Mouse (Mus musculus) olfactory bulb, adult 2 months (tissue): ENCODE data around the gene Fam72a. TPM values are rescaled to one million over a fixed set of nuclear protein-coding genes. Genes with fewer than 3 reads are reported as not detected.

Experiments
- H3K27ac ChIP-seq: fragments of 200-500 bp; 2 replicates; pipeline ENCODE4 v1.5.1; 2012; ENCODE audit warnings: low read depth, low read length; ENCODE audit not compliant: insufficient read depth
- H3K4me1 ChIP-seq: fragments of 200-500 bp; 2 replicates; pipeline ENCODE4 v1.6.1; 2012; ENCODE audit warnings: low read length; ENCODE audit not compliant: control insufficient read depth, insufficient read depth
- H3K4me3 ChIP-seq: fragments of 200-500 bp; 2 replicates; pipeline ENCODE4 v1.5.1; 2012; ENCODE audit warnings: mild to moderate bottlenecking, low read depth, low read length, moderate library complexity; ENCODE audit not compliant: insufficient read depth
- CTCF ChIP-seq: fragments of 200-500 bp; IDR thresholded peaks from 2 replicates; pipeline ENCODE4 v1.5.1; 2012; ENCODE audit warnings: low read depth, mild to moderate bottlenecking, low read length, moderate library complexity; ENCODE audit not compliant: insufficient read depth
- POLR2A ChIP-seq: fragments of 200-500 bp; IDR thresholded peaks from 2 replicates; pipeline ENCODE4 v1.6.1; 2012; ENCODE audit warnings: mild to moderate bottlenecking, low read depth, low read length, moderate library complexity; ENCODE audit not compliant: insufficient read depth
- WGBS: fragments of 180-500 bp; shearing (Covaris S2); methylation state at CpG from one replicate; pipeline ENCODE4 v1.1.7; 2018; 5-methylcytosine and 5-hydroxymethylcytosine counted together
- polyA plus RNA-seq: library from polyadenylated mRNA; stranded (reverse); fragments of >200 nt; gene quantifications from 2 replicates; pipeline ENCODE4 v1.2.4, GENCODE M21; 2012; ENCODE audit warnings: low replicate concordance; ENCODE audit not compliant: missing spikeins, insufficient read depth, insufficient read length

Gene Fam72a
- polyA plus RNA-seq = not detected in 2 replicates

- H3K27ac ChIP-seq = peak within 1 kb of the TSS; percentile 74
- under 1% methylated on average over 44 of the region's 44 CpGs for WGBS
- TF ChIP-seq POLR2A = no peak
- TF ChIP-seq CTCF = no peak
- peak within 1 kb of the TSS; percentile 94 for H3K4me3 ChIP-seq
- no peaks in the 10 kb centered on the region for H3K4me1 ChIP-seq
These were observed at the start of gene Fam72a, which contains the start of gene Srgap2 for GRCm38 (mm10) chr1:131527281-131528080. Gene Fam72a, plus strand, starts transcription at chr1:131527903. Gene Srgap2, minus strand, starts transcription at chr1:131527352.

DNA sequence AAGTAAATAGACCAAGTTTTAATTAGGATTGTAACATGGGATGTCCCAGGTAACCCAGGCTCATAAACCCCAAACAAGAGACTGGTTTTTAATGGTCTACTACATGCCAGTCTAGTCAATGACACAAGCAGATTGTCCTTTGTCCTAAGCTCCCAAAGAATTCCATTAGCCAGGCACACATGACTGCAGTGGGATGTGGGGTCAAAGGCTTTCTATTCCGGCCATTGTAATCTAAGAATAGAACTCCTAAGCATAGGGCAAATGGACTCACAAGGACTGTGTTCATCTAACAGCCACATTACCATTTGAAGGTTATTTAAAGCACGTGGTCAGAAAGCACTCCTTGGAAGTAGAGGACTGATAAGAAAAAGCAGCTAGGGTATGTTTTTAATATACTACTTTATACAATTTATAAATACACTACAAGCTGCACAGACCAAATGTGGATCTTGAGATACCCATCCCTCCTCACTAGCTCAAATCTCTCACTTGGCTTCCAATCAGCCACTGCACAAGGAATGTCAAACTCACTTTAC lies 48.9 kb upstream of the Fam72a start:
- Histone ChIP-seq H3K4me1 (no peaks in the 10 kb centered on the region), H3K27ac (no peak overlapping the region), H3K4me3 (no peak overlapping the region)
- 52% methylated on average over 2 of the region's 2 CpGs for WGBS
- TF ChIP-seq POLR2A (no peak), CTCF (no peak)

- Histone ChIP-seq H3K4me1 (no peaks in the 10 kb centered on the region), H3K4me3 (no peak overlapping the region), H3K27ac (no peak overlapping the region)
- no peak for TF ChIP-seq CTCF
- no peak for TF ChIP-seq POLR2A
These were observed 46.3 kb upstream of the Fam72a start for GRCm38 (mm10) chr1:131481391-131481790.

- no peak overlapping the region; the same call in 1 of the 2 replicates for H3K27ac ChIP-seq
- H3K4me1 ChIP-seq = no peaks in the 10 kb centered on the region
- TF ChIP-seq CTCF = no peak
- no peak for TF ChIP-seq POLR2A
- WGBS = 74% methylated on average over 3 of the region's 3 CpGs
- no peak overlapping the region for H3K4me3 ChIP-seq
These were observed 45.5 kb upstream of the Fam72a start for GRCm38 (mm10) chr1:131482242-131482641.

- no peak for TF ChIP-seq POLR2A
- TF ChIP-seq CTCF = no peak
- Histone ChIP-seq H3K27ac (no peak overlapping the region), H3K4me3 (no peak overlapping the region), H3K4me1 (no peaks in the 10 kb centered on the region)
- 83% methylated on average over 5 of the region's 5 CpGs for WGBS
These were observed 41.4 kb upstream of the Fam72a start for GRCm38 (mm10) chr1:131486094-131486850.

- peaks cover 2% of the 10 kb centered on the region; the same call in 1 of the 2 replicates for H3K4me1 ChIP-seq
- H3K4me3 ChIP-seq = no peak overlapping the region
These were observed 38.4 kb upstream of the Fam72a start for GRCm38 (mm10) chr1:131489312-131489711.

GRCm38 (mm10) chr1:131491579-131491978 lies 36.1 kb upstream of the Fam72a start:
- 59% methylated on average over 4 of the region's 4 CpGs for WGBS
- H3K27ac ChIP-seq = no peak overlapping the region
- TF ChIP-seq CTCF = no peak
- no peak for TF ChIP-seq POLR2A
- peaks cover 2% of the 10 kb centered on the region; the same call in 1 of the 2 replicates for H3K4me1 ChIP-seq
- H3K4me3 ChIP-seq = no peak overlapping the region

More at GRCm38 (mm10) chr1:131489312-131489711, 38.4 kb upstream of the Fam72a start:
- TF ChIP-seq CTCF (no peak), POLR2A (no peak)
- 67% methylated on average over 3 of the region's 3 CpGs for WGBS
- H3K27ac ChIP-seq = no peak overlapping the region

GRCm38 (mm10) chr1:131492360-131492759 lies 35.3 kb upstream of the Fam72a start:
- no peak overlapping the region for H3K4me3 ChIP-seq
- H3K27ac ChIP-seq = no peak overlapping the region
- TF ChIP-seq CTCF (no peak), POLR2A (no peak)
- WGBS = 56% methylated on average over 2 of the region's 2 CpGs
- H3K4me1 ChIP-seq = peaks cover 2% of the 10 kb centered on the region; the same call in 1 of the 2 replicates
